Mouse (Mus musculus): ENCODE results near the gene Gm7271. TPM values are rescaled to one million over a fixed set of nuclear protein-coding genes. Genes with fewer than 3 reads are reported as not detected.

The Gm7271 gene
- polyA plus RNA-seq (2014; fragmentation: Nextera tagmentation; extraction: Ambion mirVana), result 1.6 and 7.1 TPM in 2 replicates

DNA sequence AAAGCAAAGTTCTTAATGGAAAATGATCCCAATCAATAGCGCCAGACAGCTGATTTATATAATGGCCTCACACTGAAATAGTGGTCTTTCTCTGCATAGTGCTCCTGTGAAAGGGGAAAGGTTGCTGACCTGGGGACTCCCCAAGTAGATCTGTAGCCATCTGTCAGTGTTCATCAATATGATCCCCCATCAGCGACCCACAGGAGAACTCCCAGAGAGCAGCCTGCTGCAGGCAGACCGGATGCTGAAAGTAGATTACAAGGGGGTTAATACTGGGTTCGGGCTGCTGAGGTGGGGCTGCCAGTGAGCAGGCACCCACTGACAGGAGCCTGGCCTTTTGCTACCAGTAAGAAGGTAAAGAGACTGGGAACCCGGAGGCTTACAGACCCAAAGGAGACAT is at the start of gene Gm7271:
TSS of gene Gm7271 (plus strand) at position 230 of the 400 bp plus-strand sequence.
- Histone ChIP-seq H3K4me2 (replicated peaks; ENCODE audit: low read depth, low read length) (no peak within 1 kb of the TSS), H3K4me1 (replicated peaks; ENCODE audit: control insufficient read depth, insufficient read depth, low read length) (no peaks in the 10 kb centered on the region), H3K27me3 (ENCODE audit: control insufficient read depth, insufficient read depth, low read length) (no peaks in the 10 kb centered on the region), H3K9me3 (ENCODE audit: control insufficient read depth, low read length) (no peaks in the 10 kb centered on the region), H3K4me3 (ENCODE audit: low read depth, low read length) (no peak within 1 kb of the TSS), H3K27ac (ENCODE audit: low read depth, low read length) (no peak within 1 kb of the TSS), H3K36me3 (ENCODE audit: control insufficient read depth, insufficient read depth, low read length) (no peaks in the 10 kb centered on the region), H3K9ac (ENCODE audit: low read depth, low read length) (no peak within 1 kb of the TSS)
- 44% methylated on average over 5 of the region's 5 CpGs for WGBS
- DNase-seq (ENCODE audit: low spot score) (no peak), ATAC-seq (ENCODE audit: low FRiP score) (no peak)

GRCm38 (mm10) chr5:76437100-76437499 is 46.7 kb upstream of the Gm7271 start:
- Histone ChIP-seq H3K9ac (ENCODE audit: low read depth, low read length) (no peak overlapping the region), H3K4me3 (ENCODE audit: low read depth, low read length) (no peak overlapping the region), H3K4me1 (replicated peaks; ENCODE audit: control insufficient read depth, insufficient read depth, low read length) (no peaks in the 10 kb centered on the region), H3K4me2 (replicated peaks; ENCODE audit: low read depth, low read length) (no peak overlapping the region), H3K9me3 (ENCODE audit: control insufficient read depth, low read length) (no peaks in the 10 kb centered on the region), H3K27me3 (ENCODE audit: control insufficient read depth, insufficient read depth, low read length) (no peaks in the 10 kb centered on the region), H3K36me3 (ENCODE audit: control insufficient read depth, insufficient read depth, low read length) (no peaks in the 10 kb centered on the region), H3K27ac (ENCODE audit: low read depth, low read length) (no peak overlapping the region)
- 84% methylated on average over 5 of the region's 5 CpGs for WGBS
- DNase-seq (ENCODE audit: low spot score) (no peak), ATAC-seq (ENCODE audit: low FRiP score) (no peak)

DNA sequence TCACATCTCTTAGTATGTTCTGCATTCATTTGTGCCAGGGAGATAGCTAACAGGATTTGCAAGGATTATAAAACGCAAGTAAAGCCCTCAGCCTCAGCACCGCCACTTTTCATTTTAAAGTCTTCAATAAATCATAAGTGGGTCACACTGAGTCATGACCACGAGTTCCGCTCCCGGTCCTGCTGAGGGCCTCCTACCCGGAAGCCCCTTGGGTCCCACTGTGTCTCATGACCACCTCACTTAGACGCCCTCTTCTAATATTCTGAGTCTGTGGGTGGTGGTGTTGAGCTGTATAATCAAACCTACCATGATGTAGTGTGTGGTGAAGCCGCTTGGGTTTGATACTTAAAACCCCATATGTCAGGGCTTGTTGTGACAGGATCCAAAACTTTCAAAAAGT is 46.1 kb upstream of the Gm7271 start:
- H3K4me1 ChIP-seq (replicated peaks; ENCODE audit: control insufficient read depth, insufficient read depth, low read length), result no peaks in the 10 kb centered on the region
- no peak overlapping the region for H3K27ac ChIP-seq (ENCODE audit: low read depth, low read length)
- H3K4me3 ChIP-seq (ENCODE audit: low read depth, low read length), result no peak overlapping the region
- no peak for DNase-seq (ENCODE audit: low spot score)
- 91% methylated on average over 8 of the region's 8 CpGs for WGBS
- H3K9ac ChIP-seq (ENCODE audit: low read depth, low read length), result no peak overlapping the region
- no peak overlapping the region for H3K4me2 ChIP-seq (replicated peaks; ENCODE audit: low read depth, low read length)
- no peaks in the 10 kb centered on the region for H3K9me3 ChIP-seq (ENCODE audit: control insufficient read depth, low read length)
- ATAC-seq (ENCODE audit: low FRiP score), result no peak
- no peaks in the 10 kb centered on the region for H3K36me3 ChIP-seq (ENCODE audit: control insufficient read depth, insufficient read depth, low read length)
- no peaks in the 10 kb centered on the region for H3K27me3 ChIP-seq (ENCODE audit: control insufficient read depth, insufficient read depth, low read length)

- DNase-seq (ENCODE audit: low spot score) (no peak), ATAC-seq (ENCODE audit: low FRiP score) (no peak)
- Histone ChIP-seq H3K9ac (ENCODE audit: low read depth, low read length) (no peak overlapping the region), H3K4me1 (replicated peaks; ENCODE audit: control insufficient read depth, insufficient read depth, low read length) (no peaks in the 10 kb centered on the region), H3K27ac (ENCODE audit: low read depth, low read length) (no peak overlapping the region), H3K4me2 (replicated peaks; ENCODE audit: low read depth, low read length) (no peak overlapping the region), H3K27me3 (ENCODE audit: control insufficient read depth, insufficient read depth, low read length) (no peaks in the 10 kb centered on the region), H3K4me3 (ENCODE audit: low read depth, low read length) (no peak overlapping the region), H3K36me3 (ENCODE audit: control insufficient read depth, insufficient read depth, low read length) (no peaks in the 10 kb centered on the region), H3K9me3 (ENCODE audit: control insufficient read depth, low read length) (no peaks in the 10 kb centered on the region)
- WGBS, result 84% methylated on average over 4 of the region's 4 CpGs
These were observed 42.4 kb upstream of the Gm7271 start for GRCm38 (mm10) chr5:76441431-76441830.

DNA sequence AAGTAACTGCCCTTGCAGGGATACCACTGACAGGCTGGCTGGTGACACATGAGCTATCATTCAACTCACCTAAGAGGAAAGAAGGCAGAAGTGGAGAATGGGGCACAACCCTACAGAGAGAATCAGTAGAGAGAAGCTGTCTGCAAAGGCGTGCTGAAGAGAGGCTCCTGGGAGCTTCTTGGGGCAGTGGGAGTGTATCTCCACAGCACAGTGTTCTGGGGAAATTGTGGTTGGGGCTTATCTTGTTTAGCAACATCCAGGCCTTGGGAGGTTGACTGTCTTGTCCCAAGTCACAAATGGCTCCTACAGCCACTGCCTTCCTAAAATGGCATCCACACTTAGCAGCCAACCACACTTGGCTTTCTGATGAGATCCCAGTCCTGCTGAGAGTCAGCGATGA is 8.9 kb upstream of the Gm7271 start:
- no peak overlapping the region for H3K4me2 ChIP-seq (replicated peaks; ENCODE audit: low read depth, low read length)
- no peaks in the 10 kb centered on the region for H3K36me3 ChIP-seq (ENCODE audit: control insufficient read depth, insufficient read depth, low read length)
- H3K27me3 ChIP-seq (ENCODE audit: control insufficient read depth, insufficient read depth, low read length), result no peaks in the 10 kb centered on the region
- H3K4me3 ChIP-seq (ENCODE audit: low read depth, low read length), result no peak overlapping the region
- no peaks in the 10 kb centered on the region for H3K4me1 ChIP-seq (replicated peaks; ENCODE audit: control insufficient read depth, insufficient read depth, low read length)
- H3K9ac ChIP-seq (ENCODE audit: low read depth, low read length), result no peak overlapping the region
- H3K27ac ChIP-seq (ENCODE audit: low read depth, low read length), result no peak overlapping the region
- H3K9me3 ChIP-seq (ENCODE audit: control insufficient read depth, low read length), result no peaks in the 10 kb centered on the region
- no peak for DNase-seq (ENCODE audit: low spot score)
- WGBS, result 91% methylated on average over 2 of the region's 2 CpGs
- ATAC-seq (ENCODE audit: low FRiP score), result no peak

DNA sequence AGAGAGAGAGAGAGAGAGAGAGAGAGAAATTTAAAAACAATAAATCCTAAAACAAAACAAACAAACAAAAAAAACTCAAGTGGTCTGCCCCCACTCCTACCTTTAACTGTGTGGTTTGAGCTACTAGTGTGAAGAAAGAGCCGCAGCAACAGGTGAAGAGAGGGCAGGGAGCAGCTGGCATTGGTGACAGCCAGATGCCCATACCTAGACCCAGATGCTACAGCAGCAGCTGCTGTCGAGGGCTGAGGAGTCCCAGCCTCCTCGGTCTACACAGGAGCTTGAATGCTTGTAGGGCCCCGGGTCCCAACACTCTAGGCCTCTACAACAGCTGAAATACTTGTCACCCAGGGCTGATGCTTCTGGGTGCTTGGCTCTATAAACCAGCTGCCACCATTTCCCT is 7.0 kb upstream of the Gm7271 start:
- Histone ChIP-seq H3K4me3 (ENCODE audit: low read depth, low read length) (no peak overlapping the region), H3K9me3 (ENCODE audit: control insufficient read depth, low read length) (no peaks in the 10 kb centered on the region), H3K9ac (ENCODE audit: low read depth, low read length) (no peak overlapping the region), H3K4me1 (replicated peaks; ENCODE audit: control insufficient read depth, insufficient read depth, low read length) (no peaks in the 10 kb centered on the region), H3K4me2 (replicated peaks; ENCODE audit: low read depth, low read length) (no peak overlapping the region), H3K27ac (ENCODE audit: low read depth, low read length) (no peak overlapping the region), H3K36me3 (ENCODE audit: control insufficient read depth, insufficient read depth, low read length) (no peaks in the 10 kb centered on the region), H3K27me3 (ENCODE audit: control insufficient read depth, insufficient read depth, low read length) (no peaks in the 10 kb centered on the region)
- ATAC-seq (ENCODE audit: low FRiP score), result no peak
- DNase-seq (ENCODE audit: low spot score), result no peak
- WGBS, result 76% methylated on average over 4 of the region's 4 CpGs

DNA sequence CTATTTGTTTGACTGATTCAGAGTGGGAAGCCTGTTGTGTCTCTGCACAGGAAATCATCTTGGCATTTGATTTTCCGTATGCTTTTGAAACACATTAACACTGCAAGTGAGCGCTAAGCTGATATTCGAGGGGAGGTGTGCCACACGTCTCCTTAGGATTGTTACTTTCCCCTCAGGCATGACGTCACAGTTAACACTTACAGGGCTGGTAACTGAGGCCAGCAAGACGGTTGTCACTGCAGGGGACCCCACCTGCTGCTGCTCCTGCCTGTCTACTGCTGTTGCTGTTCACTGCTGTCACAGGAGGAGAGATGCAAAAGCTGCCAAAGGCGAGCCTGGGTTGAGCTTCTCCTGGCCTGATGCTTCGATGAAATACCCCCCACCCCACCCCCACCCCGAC is 6.1 kb upstream of the Gm7271 start:
- no peak for DNase-seq (ENCODE audit: low spot score)

DNA sequence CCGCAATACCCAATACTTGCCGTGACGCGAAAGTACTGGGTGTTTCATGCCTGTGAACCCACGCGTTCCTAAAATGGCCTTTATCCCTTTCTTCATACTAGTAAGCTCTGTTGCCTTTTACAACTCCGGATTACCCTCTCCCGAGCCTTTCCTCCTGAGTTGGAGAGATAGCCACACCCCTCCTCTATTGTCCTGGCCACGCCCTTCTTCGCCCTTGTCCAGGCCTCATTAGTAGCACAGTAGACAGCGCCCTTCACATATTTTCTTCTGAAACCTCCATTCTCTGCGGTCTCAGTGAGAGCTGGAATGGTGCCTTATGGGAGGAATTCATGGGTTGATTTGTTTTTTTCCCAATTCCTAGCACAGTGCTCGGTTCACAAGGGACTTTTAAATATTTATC is 11.3 kb downstream of the Gm7271 start:
- H3K9me3 ChIP-seq (ENCODE audit: control insufficient read depth, low read length), result no peaks in the 10 kb centered on the region
- H3K36me3 ChIP-seq (ENCODE audit: control insufficient read depth, insufficient read depth, low read length), result no peaks in the 10 kb centered on the region
- H3K4me2 ChIP-seq (replicated peaks; ENCODE audit: low read depth, low read length), result no peak overlapping the region
- H3K27ac ChIP-seq (ENCODE audit: low read depth, low read length), result no peak overlapping the region
- H3K4me1 ChIP-seq (replicated peaks; ENCODE audit: control insufficient read depth, insufficient read depth, low read length), result no peaks in the 10 kb centered on the region
- no peaks in the 10 kb centered on the region for H3K27me3 ChIP-seq (ENCODE audit: control insufficient read depth, insufficient read depth, low read length)
- no peak for ATAC-seq (ENCODE audit: low FRiP score)
- no peak overlapping the region for H3K4me3 ChIP-seq (ENCODE audit: low read depth, low read length)
- H3K9ac ChIP-seq (ENCODE audit: low read depth, low read length), result no peak overlapping the region
- DNase-seq (ENCODE audit: low spot score), result no peak
- 83% methylated on average over 13 of the region's 13 CpGs for WGBS

More for the DNA sequence above, 6.1 kb upstream of the Gm7271 start:
- no peak for ATAC-seq (ENCODE audit: low FRiP score)
- Histone ChIP-seq H3K27ac (ENCODE audit: low read depth, low read length) (no peak overlapping the region), H3K36me3 (ENCODE audit: control insufficient read depth, insufficient read depth, low read length) (no peaks in the 10 kb centered on the region), H3K4me2 (replicated peaks; ENCODE audit: low read depth, low read length) (no peak overlapping the region), H3K9ac (ENCODE audit: low read depth, low read length) (no peak overlapping the region), H3K4me3 (ENCODE audit: low read depth, low read length) (no peak overlapping the region), H3K4me1 (replicated peaks; ENCODE audit: control insufficient read depth, insufficient read depth, low read length) (no peaks in the 10 kb centered on the region), H3K27me3 (ENCODE audit: control insufficient read depth, insufficient read depth, low read length) (no peaks in the 10 kb centered on the region), H3K9me3 (ENCODE audit: control insufficient read depth, low read length) (no peaks in the 10 kb centered on the region)
- 44% methylated on average over 9 of the region's 9 CpGs for WGBS

GRCm38 (mm10) chr5:76522446-76522845 is 38.6 kb downstream of the Gm7271 start:
- 85% methylated on average over 1 of the region's 1 CpGs for WGBS
- no peak overlapping the region for H3K4me2 ChIP-seq (replicated peaks; ENCODE audit: low read depth, low read length)
- no peaks in the 10 kb centered on the region for H3K9me3 ChIP-seq (ENCODE audit: control insufficient read depth, low read length)
- H3K9ac ChIP-seq (ENCODE audit: low read depth, low read length), result no peak overlapping the region
- DNase-seq (ENCODE audit: low spot score), result no peak
- H3K27ac ChIP-seq (ENCODE audit: low read depth, low read length), result no peak overlapping the region
- H3K36me3 ChIP-seq (ENCODE audit: control insufficient read depth, insufficient read depth, low read length), result no peaks in the 10 kb centered on the region
- H3K27me3 ChIP-seq (ENCODE audit: control insufficient read depth, insufficient read depth, low read length), result no peaks in the 10 kb centered on the region
- H3K4me3 ChIP-seq (ENCODE audit: low read depth, low read length), result no peak overlapping the region
- H3K4me1 ChIP-seq (replicated peaks; ENCODE audit: control insufficient read depth, insufficient read depth, low read length), result no peaks in the 10 kb centered on the region
- ATAC-seq (ENCODE audit: low FRiP score), result no peak
